Mouse (Mus musculus): ENCODE results near the gene Zfp637. TPM values are rescaled to one million over a fixed set of nuclear protein-coding genes. Genes with fewer than 3 reads are reported as not detected.

Gene Zfp637
- polyA plus RNA-seq, 1 experiment from 2014 or later = 102 TPM

DNA sequence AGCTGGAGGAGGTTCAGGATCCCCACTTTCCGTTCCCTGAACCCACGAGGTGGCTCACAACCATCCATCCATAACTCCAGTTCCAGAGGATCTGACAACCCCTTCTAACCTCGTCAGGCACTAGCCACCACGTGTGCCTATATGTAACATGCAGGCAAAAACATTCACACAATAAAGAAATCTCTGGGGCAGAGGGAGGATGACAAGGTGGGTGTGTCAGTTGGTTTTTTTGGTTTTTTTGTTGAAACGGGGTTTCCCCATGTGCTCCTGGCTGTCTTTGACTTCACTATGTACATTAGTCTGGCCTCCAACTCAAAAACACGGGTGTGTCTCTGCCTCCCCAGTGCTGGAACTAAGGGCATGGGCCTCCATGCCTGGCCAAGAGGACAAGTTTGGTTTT is 49.3 kb downstream of the Zfp637 start:
- 72% methylated on average over 6 of the region's 6 CpGs for WGBS

DNA sequence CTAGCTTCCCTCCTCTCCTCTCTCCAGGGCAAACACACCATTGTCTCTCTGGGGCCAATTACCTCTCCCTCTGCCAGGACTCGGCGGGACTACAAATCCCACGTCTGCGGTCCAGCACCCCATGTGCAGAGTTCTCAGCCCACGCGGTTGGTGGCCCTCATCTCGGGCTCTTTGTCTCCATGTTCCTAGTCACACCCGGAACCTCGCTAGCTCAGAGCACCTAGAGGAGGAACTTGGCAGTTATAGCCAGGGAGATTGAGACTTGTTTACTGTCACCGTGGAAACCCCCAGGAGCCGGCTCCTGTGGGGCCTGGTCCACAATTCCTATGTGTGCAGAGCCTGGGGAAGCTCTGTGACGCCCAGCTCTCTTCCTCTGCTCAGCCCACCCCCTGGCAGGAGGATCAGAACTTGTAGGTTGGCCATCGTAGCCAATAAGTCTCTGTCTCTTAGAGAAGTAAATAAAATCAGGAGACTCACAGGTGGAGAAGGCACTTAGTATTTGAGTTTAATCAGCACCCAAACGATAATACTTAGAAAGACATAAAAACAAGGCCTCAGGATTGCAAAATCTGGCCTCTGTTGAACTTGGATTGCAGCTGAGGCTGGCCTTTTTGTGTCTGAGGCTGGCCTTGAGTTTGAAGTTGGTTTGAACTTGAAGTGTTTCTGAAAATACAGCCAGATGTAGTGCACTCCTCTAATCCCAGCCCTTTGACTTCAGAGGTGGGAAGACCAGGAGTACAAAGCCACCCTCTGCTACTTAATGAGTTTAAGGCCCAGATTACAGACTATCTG is 50.6 kb downstream of the Zfp637 start:
- Histone ChIP-seq H3K27ac (no peak overlapping the region), H3K27me3 (no peaks in the 10 kb centered on the region), H3K4me2 (no peak overlapping the region), H3K4me1 (no peaks in the 10 kb centered on the region), H3K9ac (no peak overlapping the region), H3K9me3 (replicated peaks) (no peaks in the 10 kb centered on the region), H3K4me3 (replicated peaks) (no peak overlapping the region), H3K36me3 (no peaks in the 10 kb centered on the region)
- no peak for ATAC-seq (replicated peaks; ENCODE audit: low FRiP score)
- WGBS = 68% methylated on average over 14 of the region's 14 CpGs

More for the DNA sequence above, 49.3 kb downstream of the Zfp637 start:
- no peaks in the 10 kb centered on the region for H3K36me3 ChIP-seq
- H3K9ac ChIP-seq = no peak overlapping the region
- H3K4me2 ChIP-seq = no peak overlapping the region
- no peaks in the 10 kb centered on the region for H3K9me3 ChIP-seq (replicated peaks)
- no peak for ATAC-seq (replicated peaks; ENCODE audit: low FRiP score)
- H3K27me3 ChIP-seq = no peaks in the 10 kb centered on the region
- H3K4me1 ChIP-seq = no peaks in the 10 kb centered on the region
- no peak overlapping the region for H3K27ac ChIP-seq
- H3K4me3 ChIP-seq (replicated peaks) = no peak overlapping the region

DNA sequence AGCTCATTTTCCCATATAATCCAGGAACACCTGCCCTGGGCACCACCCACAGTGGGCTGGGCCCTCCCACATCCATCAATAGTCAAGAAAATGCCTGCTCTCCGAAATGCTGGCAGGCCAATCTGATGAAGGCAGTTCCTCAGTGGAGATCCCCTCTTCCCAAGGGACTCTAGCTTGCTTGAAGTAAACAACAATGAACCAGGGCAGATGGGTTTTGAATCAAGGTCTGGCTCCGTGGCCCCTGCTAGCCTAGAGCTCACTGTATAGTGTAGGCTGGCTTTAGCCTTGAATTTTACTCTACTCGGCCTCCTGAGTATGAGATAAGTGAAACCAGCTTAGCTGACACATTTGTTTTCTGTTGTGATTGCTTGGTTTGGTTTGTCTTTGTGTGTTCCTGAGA is 51.4 kb downstream of the Zfp637 start:
- Histone ChIP-seq H3K36me3 (no peaks in the 10 kb centered on the region), H3K4me1 (no peaks in the 10 kb centered on the region), H3K4me3 (replicated peaks) (no peak overlapping the region), H3K4me2 (no peak overlapping the region), H3K27me3 (no peaks in the 10 kb centered on the region), H3K9ac (no peak overlapping the region), H3K27ac (no peak overlapping the region), H3K9me3 (replicated peaks) (no peaks in the 10 kb centered on the region)
- 69% methylated on average over 3 of the region's 3 CpGs for WGBS
- no peak for ATAC-seq (replicated peaks; ENCODE audit: low FRiP score)

DNA sequence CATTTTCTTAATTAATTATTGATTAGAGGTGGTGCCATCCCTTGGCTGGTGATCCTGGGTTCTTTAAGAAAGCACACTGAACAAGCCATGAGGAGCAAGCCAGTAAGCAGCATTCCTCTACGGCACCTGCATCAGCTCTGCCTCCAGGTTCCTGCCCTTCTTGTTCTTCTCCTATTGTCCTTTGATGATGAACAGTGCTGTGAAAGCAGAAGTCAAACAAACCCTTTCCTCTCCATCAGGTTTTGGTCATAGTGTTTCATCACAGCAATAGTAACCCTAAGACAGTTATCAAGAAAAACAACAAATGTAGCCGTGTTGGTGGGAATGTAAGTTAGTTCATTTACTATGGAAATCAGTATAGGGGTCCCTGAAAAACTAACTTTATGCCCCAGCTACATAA is 52.5 kb downstream of the Zfp637 start:
- 90% methylated on average over 2 of the region's 2 CpGs for WGBS
- H3K36me3 ChIP-seq = no peaks in the 10 kb centered on the region

More for the DNA sequence above, 52.5 kb downstream of the Zfp637 start:
- ATAC-seq (replicated peaks; ENCODE audit: low FRiP score) = no peak
- Histone ChIP-seq H3K4me2 (no peak overlapping the region), H3K4me1 (no peaks in the 10 kb centered on the region), H3K4me3 (replicated peaks) (no peak overlapping the region), H3K27ac (no peak overlapping the region), H3K9ac (no peak overlapping the region), H3K9me3 (replicated peaks) (no peaks in the 10 kb centered on the region), H3K27me3 (no peaks in the 10 kb centered on the region)

Other genes with a start within 250 kb of the Zfp637 start
- 9.4 and 12.7 TPM in 2 replicates for gene Zfp239, start 20.9 kb downstream of the Zfp637 start, polyA plus RNA-seq (2015; fragmentation: Nextera tagmentation; extraction: Ambion mirVana)
- 748 and 781 TPM in 2 replicates for gene Hnrnpf, start 59.1 kb downstream of the Zfp637 start, polyA plus RNA-seq (2015; fragmentation: Nextera tagmentation; extraction: Ambion mirVana)
- gene Fxyd4, start 96.5 kb downstream of the Zfp637 start, polyA plus RNA-seq (2015; fragmentation: Nextera tagmentation; extraction: Ambion mirVana) = 81.2 and 92.6 TPM in 2 replicates
- gene Rasgef1a, start 170.3 kb downstream of the Zfp637 start, polyA plus RNA-seq (2015; fragmentation: Nextera tagmentation; extraction: Ambion mirVana) = 0.76 and 1.0 TPM in 2 replicates